Mouse (Mus musculus) c-Kit-positive CD71-positive TER-119-negative erythroid progenitor cells, embryonic 14.5 days (primary cell): Measurements from ENCODE around the gene Prpf38b.

Source experiments
- DNase-seq: peaks from one replicate; pipeline ENCODE4 v3.0.0-alpha.2; 2013; ENCODE audit warnings: low read depth

Gene Prpf38b

GRCm38 (mm10) chr3:108858231-108858770 lies 53.2 kb downstream of the Prpf38b start:
- DNase-seq, result no peak

GRCm38 (mm10) chr3:108857714-108858113 lies 53.8 kb downstream of the Prpf38b start:
- DNase-seq, result no peak

GRCm38 (mm10) chr3:108857124-108857470 lies 54.4 kb downstream of the Prpf38b start:
- DNase-seq, result no peak

- no peak for DNase-seq
Observed at GRCm38 (mm10) chr3:108856386-108857123, 55.0 kb downstream of the Prpf38b start.

GRCm38 (mm10) chr3:108855864-108856263 lies 55.7 kb downstream of the Prpf38b start:
- DNase-seq, result no peak

GRCm38 (mm10) chr3:108855371-108855770 lies 56.2 kb downstream of the Prpf38b start:
- DNase-seq, result no peak

GRCm38 (mm10) chr3:108853266-108853665 lies 58.3 kb downstream of the Prpf38b start:
- no peak for DNase-seq
